Mouse (Mus musculus): Measurements from ENCODE around the gene Nt5c2. TPM values are rescaled to one million over a fixed set of nuclear protein-coding genes. Genes with fewer than 3 reads are reported as not detected.
A peak's percentile ranks its signal among the peaks of the same experiment; 100 is the strongest.
"Not testable (repeated sequence)": the region's sequence is repeated elsewhere in the genome, so short reads cannot be mapped to it uniquely, and the experiment has no call there.

Nt5c2 gene
- polyA plus RNA-seq, 1 experiment from 2014 or later = 142 TPM

- H3K4me1 ChIP-seq (ENCODE audit: control insufficient read depth, insufficient read depth, low read length) = peaks cover 12% of the 10 kb centered on the region
- not testable (repeated sequence) for ATAC-seq (replicated peaks; ENCODE audit: extremely low read depth, insufficient read depth, low FRiP score); H3K36me3 ChIP-seq (ENCODE audit: control insufficient read depth, insufficient read depth); H3K9me3 ChIP-seq (replicated peaks; ENCODE audit: control insufficient read depth, low read length); H3K4me2 ChIP-seq (ENCODE audit: low read depth, low read length); H3K27me3 ChIP-seq (ENCODE audit: control insufficient read depth, insufficient read depth, low read length); H3K4me3 ChIP-seq (ENCODE audit: low read length); H3K27ac ChIP-seq (ENCODE audit: low read length); H3K9ac ChIP-seq (ENCODE audit: low read length)
- WGBS = 87% methylated on average over 3 of the region's 3 CpGs
These were observed 36.9 kb downstream of the Nt5c2 start for GRCm38 (mm10) chr19:46978069-46978468.

GRCm38 (mm10) chr19:46977460-46977859, 37.5 kb downstream of the Nt5c2 start:
- H3K36me3 ChIP-seq (ENCODE audit: control insufficient read depth, insufficient read depth) = no peaks in the 10 kb centered on the region
- H3K4me1 ChIP-seq (ENCODE audit: control insufficient read depth, insufficient read depth, low read length) = peaks cover 15% of the 10 kb centered on the region
- no peak overlapping the region for H3K9ac ChIP-seq (ENCODE audit: low read length)
- H3K9me3 ChIP-seq (replicated peaks; ENCODE audit: control insufficient read depth, low read length) = no peaks in the 10 kb centered on the region
- WGBS = 73% methylated on average over 6 of the region's 6 CpGs
- H3K4me2 ChIP-seq (ENCODE audit: low read depth, low read length) = no peak overlapping the region
- no peak for ATAC-seq (replicated peaks; ENCODE audit: extremely low read depth, insufficient read depth, low FRiP score)
- no peak overlapping the region for H3K27ac ChIP-seq (ENCODE audit: low read length)
- H3K4me3 ChIP-seq (ENCODE audit: low read length) = no peak overlapping the region
- H3K27me3 ChIP-seq (ENCODE audit: control insufficient read depth, insufficient read depth, low read length) = no peaks in the 10 kb centered on the region

GRCm38 (mm10) chr19:46976743-46977142, 38.2 kb downstream of the Nt5c2 start:
- Histone ChIP-seq H3K27me3 (ENCODE audit: control insufficient read depth, insufficient read depth, low read length) (no peaks in the 10 kb centered on the region), H3K4me2 (ENCODE audit: low read depth, low read length) (no peak overlapping the region), H3K27ac (ENCODE audit: low read length) (no peak overlapping the region; the same call in 1 of the 2 replicates), H3K9ac (ENCODE audit: low read length) (no peak overlapping the region), H3K9me3 (replicated peaks; ENCODE audit: control insufficient read depth, low read length) (no peaks in the 10 kb centered on the region), H3K4me1 (ENCODE audit: control insufficient read depth, insufficient read depth, low read length) (peaks cover 20% of the 10 kb centered on the region), H3K36me3 (ENCODE audit: control insufficient read depth, insufficient read depth) (no peaks in the 10 kb centered on the region), H3K4me3 (ENCODE audit: low read length) (no peak overlapping the region)
- WGBS = 65% methylated on average over 2 of the region's 2 CpGs
- no peak for ATAC-seq (replicated peaks; ENCODE audit: extremely low read depth, insufficient read depth, low FRiP score)

DNA sequence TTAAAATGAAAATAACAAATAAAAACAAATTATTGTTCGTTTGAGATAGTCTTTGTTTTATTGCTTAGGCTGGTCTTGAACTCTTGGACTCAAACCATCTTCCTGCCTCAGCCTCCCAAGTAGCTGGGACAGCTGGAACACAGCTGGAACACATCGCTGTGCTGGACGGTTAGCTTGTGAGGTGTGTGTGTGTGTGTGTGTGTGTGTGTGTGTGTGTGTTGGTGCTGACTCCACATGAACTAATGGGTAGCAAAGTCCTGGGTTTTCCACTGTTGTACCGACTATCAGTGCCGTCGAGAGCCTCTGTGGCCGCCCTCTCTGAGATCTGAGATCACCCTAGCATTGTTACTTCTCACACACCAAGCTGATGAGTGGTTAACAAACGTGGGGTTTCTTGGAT, 39.0 kb downstream of the Nt5c2 start:
- Histone ChIP-seq H3K4me2 (ENCODE audit: low read depth, low read length) (no peak overlapping the region), H3K9ac (ENCODE audit: low read length) (no peak overlapping the region), H3K27me3 (ENCODE audit: control insufficient read depth, insufficient read depth, low read length) (no peaks in the 10 kb centered on the region), H3K27ac (ENCODE audit: low read length) (peak overlapping the region; percentile 79), H3K4me1 (ENCODE audit: control insufficient read depth, insufficient read depth, low read length) (peaks cover 28% of the 10 kb centered on the region), H3K9me3 (replicated peaks; ENCODE audit: control insufficient read depth, low read length) (no peaks in the 10 kb centered on the region), H3K4me3 (ENCODE audit: low read length) (no peak overlapping the region), H3K36me3 (ENCODE audit: control insufficient read depth, insufficient read depth) (no peaks in the 10 kb centered on the region)
- WGBS = 75% methylated on average over 8 of the region's 8 CpGs
- ATAC-seq (replicated peaks; ENCODE audit: extremely low read depth, insufficient read depth, low FRiP score) = no peak

GRCm38 (mm10) chr19:46975565-46975964, 39.4 kb downstream of the Nt5c2 start:
- 35% methylated on average over 4 of the region's 4 CpGs for WGBS
- Histone ChIP-seq H3K27me3 (ENCODE audit: control insufficient read depth, insufficient read depth, low read length) (no peaks in the 10 kb centered on the region), H3K4me1 (ENCODE audit: control insufficient read depth, insufficient read depth, low read length) (peaks cover 28% of the 10 kb centered on the region), H3K36me3 (ENCODE audit: control insufficient read depth, insufficient read depth) (no peaks in the 10 kb centered on the region), H3K4me3 (ENCODE audit: low read length) (no peak overlapping the region), H3K9me3 (replicated peaks; ENCODE audit: control insufficient read depth, low read length) (no peaks in the 10 kb centered on the region), H3K9ac (ENCODE audit: low read length) (no peak overlapping the region), H3K4me2 (ENCODE audit: low read depth, low read length) (no peak overlapping the region), H3K27ac (ENCODE audit: low read length) (peak overlapping the region; percentile 79)
- ATAC-seq (replicated peaks; ENCODE audit: extremely low read depth, insufficient read depth, low FRiP score) = peak; percentile 57

- Histone ChIP-seq H3K27ac (ENCODE audit: low read length) (no peak overlapping the region), H3K36me3 (ENCODE audit: control insufficient read depth, insufficient read depth) (no peaks in the 10 kb centered on the region), H3K9me3 (replicated peaks; ENCODE audit: control insufficient read depth, low read length) (no peaks in the 10 kb centered on the region), H3K4me1 (ENCODE audit: control insufficient read depth, insufficient read depth, low read length) (peaks cover 36% of the 10 kb centered on the region), H3K4me2 (ENCODE audit: low read depth, low read length) (no peak overlapping the region), H3K27me3 (ENCODE audit: control insufficient read depth, insufficient read depth, low read length) (no peaks in the 10 kb centered on the region), H3K4me3 (ENCODE audit: low read length) (no peak overlapping the region), H3K9ac (ENCODE audit: low read length) (no peak overlapping the region)
- ATAC-seq (replicated peaks; ENCODE audit: extremely low read depth, insufficient read depth, low FRiP score) = no peak
- 90% methylated on average over 3 of the region's 3 CpGs for WGBS
These were observed 42.8 kb downstream of the Nt5c2 start for GRCm38 (mm10) chr19:46972159-46972558.

DNA sequence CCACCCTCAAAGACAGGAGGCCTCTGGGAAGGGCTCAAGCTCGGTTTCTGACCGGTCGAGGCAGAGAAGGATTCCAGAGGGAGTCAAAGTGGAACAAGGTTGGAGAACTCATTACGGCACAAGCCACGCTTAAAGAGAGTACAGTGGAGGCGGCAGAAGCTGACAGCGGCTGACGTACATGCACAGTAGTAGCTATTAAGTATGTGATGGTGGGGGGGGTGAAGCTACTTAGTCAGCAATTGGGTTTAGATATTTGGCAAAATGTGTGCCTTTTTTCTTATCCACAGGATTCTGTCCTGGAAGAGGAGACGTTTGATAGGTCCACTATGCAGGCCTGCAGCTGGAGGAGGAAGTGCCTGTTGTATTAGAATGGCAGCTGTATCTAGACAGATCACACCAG, 43.2 kb downstream of the Nt5c2 start:
- ATAC-seq (replicated peaks; ENCODE audit: extremely low read depth, insufficient read depth, low FRiP score) = no peak
- Histone ChIP-seq H3K27ac (ENCODE audit: low read length) (peak overlapping the region; percentile 8), H3K27me3 (ENCODE audit: control insufficient read depth, insufficient read depth, low read length) (no peaks in the 10 kb centered on the region), H3K4me1 (ENCODE audit: control insufficient read depth, insufficient read depth, low read length) (peaks cover 36% of the 10 kb centered on the region), H3K36me3 (ENCODE audit: control insufficient read depth, insufficient read depth) (no peaks in the 10 kb centered on the region), H3K4me3 (ENCODE audit: low read length) (no peak overlapping the region), H3K9ac (ENCODE audit: low read length) (no peak overlapping the region), H3K9me3 (replicated peaks; ENCODE audit: control insufficient read depth, low read length) (no peaks in the 10 kb centered on the region), H3K4me2 (ENCODE audit: low read depth, low read length) (no peak overlapping the region)
- 69% methylated on average over 9 of the region's 9 CpGs for WGBS

- Histone ChIP-seq H3K9ac (ENCODE audit: low read length) (no peak overlapping the region), H3K4me3 (ENCODE audit: low read length) (no peak overlapping the region), H3K9me3 (replicated peaks; ENCODE audit: control insufficient read depth, low read length) (no peaks in the 10 kb centered on the region), H3K4me1 (ENCODE audit: control insufficient read depth, insufficient read depth, low read length) (peaks cover 36% of the 10 kb centered on the region), H3K36me3 (ENCODE audit: control insufficient read depth, insufficient read depth) (no peaks in the 10 kb centered on the region), H3K27me3 (ENCODE audit: control insufficient read depth, insufficient read depth, low read length) (no peaks in the 10 kb centered on the region), H3K27ac (ENCODE audit: low read length) (peak overlapping the region; percentile 8), H3K4me2 (ENCODE audit: low read depth, low read length) (no peak overlapping the region)
- WGBS = 68% methylated on average over 8 of the region's 8 CpGs
- ATAC-seq (replicated peaks; ENCODE audit: extremely low read depth, insufficient read depth, low FRiP score) = no peak
These were observed 43.8 kb downstream of the Nt5c2 start for GRCm38 (mm10) chr19:46971051-46971689.

GRCm38 (mm10) chr19:46970121-46970729, 44.7 kb downstream of the Nt5c2 start:
- H3K27ac ChIP-seq (ENCODE audit: low read length) = peak overlapping the region; percentile 92
- H3K4me1 ChIP-seq (ENCODE audit: control insufficient read depth, insufficient read depth, low read length) = peaks cover 33% of the 10 kb centered on the region
- H3K36me3 ChIP-seq (ENCODE audit: control insufficient read depth, insufficient read depth) = no peaks in the 10 kb centered on the region
- H3K4me2 ChIP-seq (ENCODE audit: low read depth, low read length) = peak overlapping the region; percentile 36
- no peak for ATAC-seq (replicated peaks; ENCODE audit: extremely low read depth, insufficient read depth, low FRiP score)
- no peaks in the 10 kb centered on the region for H3K9me3 ChIP-seq (replicated peaks; ENCODE audit: control insufficient read depth, low read length)
- H3K9ac ChIP-seq (ENCODE audit: low read length) = peak overlapping the region; percentile 37
- no peaks in the 10 kb centered on the region for H3K27me3 ChIP-seq (ENCODE audit: control insufficient read depth, insufficient read depth, low read length)
- WGBS = 31% methylated on average over 13 of the region's 13 CpGs
- H3K4me3 ChIP-seq (ENCODE audit: low read length) = 0 out of 2 replicates have a peak overlapping the region, but pooled peaks have one; percentile 8
